Mouse (Mus musculus): ENCODE data around the gene Anapc5.

DNA sequence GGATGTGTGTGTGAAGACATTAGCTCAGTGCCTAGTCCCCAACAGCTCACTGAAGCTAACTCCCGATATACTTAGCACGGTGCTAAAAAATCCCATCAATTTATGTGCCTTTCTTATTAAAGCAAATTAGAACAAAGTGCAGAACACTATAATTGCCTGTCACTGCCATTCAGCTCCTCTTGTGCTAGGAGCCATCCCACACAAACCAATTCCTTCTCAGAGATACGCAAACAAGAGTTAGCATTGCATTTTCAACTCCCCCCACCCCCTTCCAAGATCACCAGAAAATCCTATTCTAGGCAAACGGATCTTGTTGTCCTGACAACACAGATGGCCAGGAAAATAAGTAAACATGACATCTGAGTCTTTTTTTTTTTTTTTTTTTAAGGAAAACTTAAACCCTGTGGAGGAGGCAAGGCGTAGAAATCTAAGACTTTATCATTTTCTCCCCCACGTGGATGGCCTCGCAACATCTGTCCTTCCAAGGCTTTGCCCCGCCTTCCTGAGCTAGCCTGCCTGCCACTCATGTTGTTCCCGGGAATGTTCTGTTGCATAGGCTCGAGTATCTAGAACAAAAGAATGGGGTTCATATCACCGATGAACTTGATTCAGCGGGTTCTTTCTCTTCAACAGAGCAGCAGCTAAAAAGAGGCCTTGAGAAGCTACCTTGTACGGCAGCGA lies 37.3 kb downstream of the Anapc5 start:
- TF ChIP-seq POLR2A (IDR thresholded peaks at IDR 0.05; ENCODE audit: low read depth, low read length) (no peak), CTCF (IDR thresholded peaks at IDR 0.05; ENCODE audit: extremely low read depth, insufficient read depth, insufficient read length, insufficient replicate concordance) (no peak)

All from spleen, adult 2 months (tissue).